In the genomic region with DNA sequence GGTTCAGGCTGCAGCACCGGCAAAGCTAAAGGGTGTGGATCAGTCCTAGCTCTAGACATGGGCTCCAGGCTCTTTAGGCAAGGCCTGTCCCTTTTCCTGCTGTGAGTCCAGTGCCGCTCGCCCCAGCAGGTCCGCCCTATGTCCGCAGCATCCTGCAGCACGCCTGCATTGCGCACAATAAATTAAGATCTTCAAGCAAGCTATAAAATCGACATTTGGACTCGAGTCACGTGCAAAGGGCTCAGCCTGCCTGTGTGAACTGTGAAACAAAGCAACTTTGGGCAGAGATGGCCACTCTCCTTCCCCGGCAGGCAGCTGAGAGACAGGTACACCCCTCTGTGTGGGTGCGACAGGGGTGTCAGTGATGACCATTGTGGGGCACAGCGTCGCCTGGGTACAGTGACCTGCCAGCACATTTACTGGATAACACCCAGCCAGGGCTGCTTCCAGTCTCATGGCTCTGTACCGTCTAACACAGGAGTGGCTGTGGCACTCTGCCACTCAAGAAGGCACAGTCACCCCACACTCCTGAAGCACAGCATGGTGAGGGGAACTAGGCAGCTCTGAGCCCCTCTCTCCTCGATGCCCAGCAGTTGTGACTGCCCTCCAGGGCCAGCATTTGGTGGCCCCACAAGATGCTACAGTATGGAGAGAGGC, we compare ENCODE assay signal across 21 mouse cellular contexts. TPM values are rescaled to one million over a fixed set of nuclear protein-coding genes. Genes with fewer than 3 reads are reported as not detected.
DNase-seq lines count a peak whose midpoint lies in the region; ATAC-seq and TF ChIP-seq lines count a peak whose summit lies in the region.
"Had no signal": no experiment of that assay in that cellular context is flagged by ENCODE, and none has a peak within 500 bp of the region (broad histone marks: within the 10 kb centered on the region; RNA-seq: fewer than 3 reads in every experiment).

No protein-coding gene starts in this region.

- H3K9me3 ChIP-seq in neural tube, embryonic 12.5 days: no peaks in the 10 kb centered on the region
- H3K9me3 ChIP-seq in neural tube, embryonic 13.5 days: 0 out of 2 replicates have a peak, but pooled peaks cover 7% of the 10 kb centered on the region
- no peaks in the 10 kb centered on the region for H3K9me3 ChIP-seq in neural tube, embryonic 14.5 days (ENCODE audit: control insufficient read depth, low read length)
- no peaks in the 10 kb centered on the region for H3K9me3 ChIP-seq in neural tube, embryonic 15.5 days (replicated peaks)
- no peaks in the 10 kb centered on the region for H3K9me3 ChIP-seq in hindbrain, postnatal 0 days (ENCODE audit: low read length)
- H3K9me3 ChIP-seq: G1E had no signal

- no peak for DNase-seq in neural tube, embryonic 10.5 days (ENCODE audit: extremely low spot score, low spot score)
- DNase-seq in lung, adult 2 months: no peak
- no peak for DNase-seq in hindbrain, postnatal 0 days (ENCODE audit: low spot score)
- no peak for DNase-seq in spleen, postnatal 4 days (ENCODE audit: low spot score in 2 of 2)
- DNase-seq: adrenal gland, adult 2 months; adrenal gland, adult 8-10 months; adrenal gland, postnatal 10 days; adrenal gland, postnatal 14 days; adrenal gland, postnatal 25 days; adrenal gland, postnatal 36 days; B cell, adult 2 months; cerebellum, adult 11 months; cerebellum, adult 11-12 months had no signal

- H3K27me3 ChIP-seq in neural tube, embryonic 12.5 days (replicated peaks): no peaks in the 10 kb centered on the region
- H3K27me3 ChIP-seq in neural tube, embryonic 13.5 days: no peaks in the 10 kb centered on the region
- H3K27me3 ChIP-seq in neural tube, embryonic 14.5 days (ENCODE audit: control insufficient read depth, insufficient read depth, low read length): no peaks in the 10 kb centered on the region
- H3K27me3 ChIP-seq in neural tube, embryonic 15.5 days (replicated peaks): no peaks in the 10 kb centered on the region
- H3K27me3 ChIP-seq in hindbrain, postnatal 0 days (ENCODE audit: insufficient read depth, low read length): no peaks in the 10 kb centered on the region

- no peak overlapping the region for H3K27ac ChIP-seq in neural tube, embryonic 12.5 days
- no peak overlapping the region; the same call in 1 of the 2 replicates for H3K27ac ChIP-seq in neural tube, embryonic 13.5 days (replicated peaks)
- no peak overlapping the region for H3K27ac ChIP-seq in neural tube, embryonic 14.5 days (ENCODE audit: low read depth, low read length)
- H3K27ac ChIP-seq in neural tube, embryonic 15.5 days (replicated peaks): no peak overlapping the region
- no peak overlapping the region for H3K27ac ChIP-seq in hindbrain, postnatal 0 days

- H3K4me2 ChIP-seq in neural tube, embryonic 12.5 days (replicated peaks): no peak overlapping the region
- H3K4me2 ChIP-seq in neural tube, embryonic 13.5 days: no peak overlapping the region
- H3K4me2 ChIP-seq in neural tube, embryonic 14.5 days (ENCODE audit: low read depth, low read length): no peak overlapping the region
- no peak overlapping the region for H3K4me2 ChIP-seq in neural tube, embryonic 15.5 days
- H3K4me2 ChIP-seq in hindbrain, postnatal 0 days (ENCODE audit: low read depth, low read length): no peak overlapping the region

- no peak for TF ChIP-seq POLR2A in lung, adult 2 months (IDR thresholded peaks at IDR 0.05; ENCODE audit: borderline replicate concordance, extremely low read depth, low read depth, low read length)

- H3K4me3 ChIP-seq in neural tube, embryonic 12.5 days: no peak overlapping the region
- no peak overlapping the region for H3K4me3 ChIP-seq in neural tube, embryonic 13.5 days
- no peak overlapping the region for H3K4me3 ChIP-seq in neural tube, embryonic 14.5 days (ENCODE audit: low read depth, low read length)
- no peak overlapping the region for H3K4me3 ChIP-seq in neural tube, embryonic 15.5 days (replicated peaks)
- H3K4me3 ChIP-seq in lung, adult 2 months (replicated peaks; ENCODE audit: extremely low read depth, low read depth, low read length): no peak overlapping the region
- no peak overlapping the region for H3K4me3 ChIP-seq in hindbrain, postnatal 0 days (ENCODE audit: low read length)

- no peaks in the 10 kb centered on the region; the same call in 1 of the 2 replicates for H3K4me1 ChIP-seq in neural tube, embryonic 12.5 days
- H3K4me1 ChIP-seq in neural tube, embryonic 13.5 days (replicated peaks): 0 out of 2 replicates have a peak, but pooled peaks cover 6% of the 10 kb centered on the region
- no peaks in the 10 kb centered on the region for H3K4me1 ChIP-seq in neural tube, embryonic 14.5 days (ENCODE audit: control insufficient read depth, insufficient read depth, low read length)
- no peaks in the 10 kb centered on the region; the same call in 1 of the 2 replicates for H3K4me1 ChIP-seq in neural tube, embryonic 15.5 days
- no peaks in the 10 kb centered on the region for H3K4me1 ChIP-seq in lung, adult 2 months (ENCODE audit: control insufficient read depth, insufficient read depth, low read length)
- H3K4me1 ChIP-seq in hindbrain, postnatal 0 days (ENCODE audit: insufficient read depth, low read length): no peaks in the 10 kb centered on the region

- 70% methylated on average over 16 of the region's 16 CpGs for WGBS in neural tube, embryonic 12.5 days
- WGBS in neural tube, embryonic 13.5 days: 66% methylated on average over 16 of the region's 16 CpGs
- WGBS in neural tube, embryonic 14.5 days: 62% methylated on average over 16 of the region's 16 CpGs
- WGBS in neural tube, embryonic 15.5 days: 60% methylated on average over 16 of the region's 16 CpGs
- 78% methylated on average over 16 of the region's 16 CpGs for WGBS in lung, adult 2 months
- 71% methylated on average over 16 of the region's 16 CpGs for WGBS in hindbrain, postnatal 0 days

- no peaks in the 10 kb centered on the region for H3K36me3 ChIP-seq in neural tube, embryonic 12.5 days
- H3K36me3 ChIP-seq in neural tube, embryonic 13.5 days: no peaks in the 10 kb centered on the region
- no peaks in the 10 kb centered on the region for H3K36me3 ChIP-seq in neural tube, embryonic 14.5 days (ENCODE audit: control insufficient read depth, insufficient read depth, low read length)
- H3K36me3 ChIP-seq in neural tube, embryonic 15.5 days: no peaks in the 10 kb centered on the region
- no peaks in the 10 kb centered on the region for H3K36me3 ChIP-seq in hindbrain, postnatal 0 days (ENCODE audit: insufficient read depth, low read length)
- H3K36me3 ChIP-seq: G1E had no signal

- H3K9ac ChIP-seq in neural tube, embryonic 12.5 days: no peak overlapping the region
- no peak overlapping the region for H3K9ac ChIP-seq in neural tube, embryonic 13.5 days
- H3K9ac ChIP-seq in neural tube, embryonic 14.5 days (replicated peaks; ENCODE audit: low read depth, low read length): no peak overlapping the region
- no peak overlapping the region for H3K9ac ChIP-seq in neural tube, embryonic 15.5 days (replicated peaks)
- H3K9ac ChIP-seq in hindbrain, postnatal 0 days (replicated peaks; ENCODE audit: low read length): no peak overlapping the region

- no peak for TF ChIP-seq CTCF in lung, adult 2 months (IDR thresholded peaks at IDR 0.05; ENCODE audit: insufficient read depth, low read length)
- no peak for TF ChIP-seq CTCF in hindbrain, postnatal 0 days (IDR thresholded peaks at IDR 0.05; ENCODE audit: low read depth)

- peak; percentile 53; the same call in 1 of the 2 replicates for ATAC-seq in neural tube, embryonic 12.5 days (ENCODE audit: low FRiP score, low read depth)
- peak; percentile 40 for ATAC-seq in neural tube, embryonic 13.5 days (ENCODE audit: low read depth)
- peak; percentile 77 for ATAC-seq in neural tube, embryonic 14.5 days (ENCODE audit: low read depth)
- ATAC-seq in neural tube, embryonic 15.5 days (ENCODE audit: low FRiP score): peak; percentile 65; the same call in 1 of the 2 replicates
- no peak for ATAC-seq in hindbrain, postnatal 0 days
- ATAC-seq: activated CD4-positive, CD25-positive, alpha-beta regulatory T cell, adult 4 months; CD4-positive, CD25-positive, alpha-beta regulatory T cell, adult 4 months; Patski had no signal

RNA-seq across cellular contexts. Expression of a gene that starts 14.7 kb away (rescaled TPM):
- polyA plus RNA-seq in neural tube, embryonic 12.5 days (2016; fragmentation: Nextera tagmentation; extraction: Ambion mirVana): 530 and 545 TPM in 2 replicates
- 976 and 984 TPM in 2 replicates for polyA plus RNA-seq in neural tube, embryonic 13.5 days (2015; fragmentation: Nextera tagmentation; extraction: Ambion mirVana)
- polyA plus RNA-seq in neural tube, embryonic 14.5 days (2014; fragmentation: Nextera tagmentation; extraction: Ambion mirVana): 321 and 367 TPM in 2 replicates
- polyA plus RNA-seq in neural tube, embryonic 15.5 days (2015; fragmentation: Nextera tagmentation; extraction: Ambion mirVana): 1,201 and 1,460 TPM in 2 replicates
- 63.9 and 77.3 TPM in 2 replicates for polyA plus RNA-seq in lung, adult 2 months (2012; rRNA removed)
- 1,011 and 1,051 TPM in 2 replicates for total RNA-seq in hindbrain, postnatal 0 days (2014; rRNA removed)
- 1,463 and 1,578 TPM in 2 replicates for polyA plus RNA-seq in hindbrain, postnatal 0 days (2015; fragmentation: Nextera tagmentation; extraction: Ambion mirVana)
- polyA plus RNA-seq: G1E had no signal

RNA-seq across cellular contexts. Expression of a gene that starts 45.9 kb away (rescaled TPM):
- polyA plus RNA-seq in neural tube, embryonic 12.5 days (2016; fragmentation: Nextera tagmentation; extraction: Ambion mirVana): 21.3 and 22.3 TPM in 2 replicates
- polyA plus RNA-seq in neural tube, embryonic 13.5 days (2015; fragmentation: Nextera tagmentation; extraction: Ambion mirVana): 17.1 and 19.3 TPM in 2 replicates
- polyA plus RNA-seq in neural tube, embryonic 14.5 days (2014; fragmentation: Nextera tagmentation; extraction: Ambion mirVana): 20.3 and 22.2 TPM in 2 replicates
- 15.0 and 16.2 TPM in 2 replicates for polyA plus RNA-seq in neural tube, embryonic 15.5 days (2015; fragmentation: Nextera tagmentation; extraction: Ambion mirVana)
- polyA plus RNA-seq in lung, adult 2 months (2012; rRNA removed): 13.4 and 18.9 TPM in 2 replicates
- 24.1 and 25.2 TPM in 2 replicates for total RNA-seq in hindbrain, postnatal 0 days (2014; rRNA removed)
- 13.8 and 14.7 TPM in 2 replicates for polyA plus RNA-seq in hindbrain, postnatal 0 days (2015; fragmentation: Nextera tagmentation; extraction: Ambion mirVana)

RNA-seq across cellular contexts. Expression of a gene that starts 45.9 kb away (rescaled TPM):
- polyA plus RNA-seq in neural tube, embryonic 12.5 days (2016; fragmentation: Nextera tagmentation; extraction: Ambion mirVana): 83.6 and 92.4 TPM in 2 replicates
- 44.5 and 47.7 TPM in 2 replicates for polyA plus RNA-seq in neural tube, embryonic 13.5 days (2015; fragmentation: Nextera tagmentation; extraction: Ambion mirVana)
- polyA plus RNA-seq in neural tube, embryonic 14.5 days (2014; fragmentation: Nextera tagmentation; extraction: Ambion mirVana): 37.3 and 44.6 TPM in 2 replicates
- 38.7 and 54.4 TPM in 2 replicates for polyA plus RNA-seq in neural tube, embryonic 15.5 days (2015; fragmentation: Nextera tagmentation; extraction: Ambion mirVana)
- polyA plus RNA-seq in lung, adult 2 months (2012; rRNA removed): 3.9 and 4.0 TPM in 2 replicates
- 1.3 and 11.4 TPM in 2 replicates for total RNA-seq in hindbrain, postnatal 0 days (2014; rRNA removed)
- 45.9 and 49.3 TPM in 2 replicates for polyA plus RNA-seq in hindbrain, postnatal 0 days (2015; fragmentation: Nextera tagmentation; extraction: Ambion mirVana)
